Mouse (Mus musculus): ENCODE measurements around the gene Otud7b. TPM values are rescaled to one million over a fixed set of nuclear protein-coding genes. Genes with fewer than 3 reads are reported as not detected.
A peak's percentile ranks its signal among the peaks of the same experiment; 100 is the strongest.

Gene Otud7b
- polyA plus RNA-seq, 1 experiment from 2014 or later: 20.7 TPM

GRCm38 (mm10) chr3:96082714-96083508 is 21.4 kb upstream of the Otud7b start:
- no peak overlapping the region for H3K9ac ChIP-seq (ENCODE audit: low read depth, low read length)
- no peaks in the 10 kb centered on the region for H3K36me3 ChIP-seq (ENCODE audit: insufficient read depth, low read length)
- H3K4me3 ChIP-seq (replicated peaks; ENCODE audit: low read depth, low read length): no peak overlapping the region
- H3K9me3 ChIP-seq (replicated peaks; ENCODE audit: low read length): no peaks in the 10 kb centered on the region
- DNase-seq (ENCODE audit: low spot score) (no peak), ATAC-seq (replicated peaks; ENCODE audit: low FRiP score, low read depth) (no peak)
- 63% methylated on average over 15 of the region's 15 CpGs for WGBS
- H3K27ac ChIP-seq: no peak overlapping the region
- no peak for TF ChIP-seq CTCF (IDR thresholded peaks at IDR 0.05; ENCODE audit: low read depth)
- no peaks in the 10 kb centered on the region for H3K27me3 ChIP-seq (ENCODE audit: insufficient read depth, low read length)
- no peaks in the 10 kb centered on the region for H3K4me1 ChIP-seq (replicated peaks; ENCODE audit: insufficient read depth, low read length)
- H3K4me2 ChIP-seq (ENCODE audit: low read length): no peak overlapping the region

GRCm38 (mm10) chr3:96084146-96084755 is 20.1 kb upstream of the Otud7b start:
- DNase-seq (ENCODE audit: low spot score) (no peak), ATAC-seq (replicated peaks; ENCODE audit: low FRiP score, low read depth) (no peak)
- Histone ChIP-seq H3K4me1 (replicated peaks; ENCODE audit: insufficient read depth, low read length) (no peaks in the 10 kb centered on the region), H3K27me3 (ENCODE audit: insufficient read depth, low read length) (no peaks in the 10 kb centered on the region), H3K9me3 (replicated peaks; ENCODE audit: low read length) (no peaks in the 10 kb centered on the region), H3K4me3 (replicated peaks; ENCODE audit: low read depth, low read length) (no peak overlapping the region), H3K36me3 (ENCODE audit: insufficient read depth, low read length) (no peaks in the 10 kb centered on the region), H3K27ac (no peak overlapping the region), H3K4me2 (ENCODE audit: low read length) (no peak overlapping the region), H3K9ac (ENCODE audit: low read depth, low read length) (no peak overlapping the region)
- 85% methylated on average over 10 of the region's 10 CpGs for WGBS
- TF ChIP-seq CTCF (IDR thresholded peaks at IDR 0.05; ENCODE audit: low read depth): no peak

- Histone ChIP-seq H3K27ac (no peak overlapping the region), H3K36me3 (ENCODE audit: insufficient read depth, low read length) (no peaks in the 10 kb centered on the region), H3K4me3 (replicated peaks; ENCODE audit: low read depth, low read length) (no peak overlapping the region), H3K4me2 (ENCODE audit: low read length) (no peak overlapping the region), H3K4me1 (replicated peaks; ENCODE audit: insufficient read depth, low read length) (no peaks in the 10 kb centered on the region), H3K9me3 (replicated peaks; ENCODE audit: low read length) (no peaks in the 10 kb centered on the region), H3K27me3 (ENCODE audit: insufficient read depth, low read length) (no peaks in the 10 kb centered on the region), H3K9ac (ENCODE audit: low read depth, low read length) (no peak overlapping the region)
- DNase-seq (ENCODE audit: low spot score) (no peak), ATAC-seq (replicated peaks; ENCODE audit: low FRiP score, low read depth) (no peak)
- no peak for TF ChIP-seq CTCF (IDR thresholded peaks at IDR 0.05; ENCODE audit: low read depth)
- WGBS: 62% methylated on average over 2 of the region's 2 CpGs
These were observed 17.1 kb upstream of the Otud7b start for GRCm38 (mm10) chr3:96087219-96087618.

- ATAC-seq (replicated peaks; ENCODE audit: low FRiP score, low read depth): no peak
- Histone ChIP-seq H3K4me3 (replicated peaks; ENCODE audit: low read depth, low read length) (no peak overlapping the region), H3K27ac (no peak overlapping the region), H3K36me3 (ENCODE audit: insufficient read depth, low read length) (no peaks in the 10 kb centered on the region), H3K4me1 (replicated peaks; ENCODE audit: insufficient read depth, low read length) (no peaks in the 10 kb centered on the region), H3K9me3 (replicated peaks; ENCODE audit: low read length) (no peaks in the 10 kb centered on the region), H3K9ac (ENCODE audit: low read depth, low read length) (no peak overlapping the region), H3K27me3 (ENCODE audit: insufficient read depth, low read length) (no peaks in the 10 kb centered on the region), H3K4me2 (ENCODE audit: low read length) (no peak overlapping the region)
- TF ChIP-seq CTCF (IDR thresholded peaks at IDR 0.05; ENCODE audit: low read depth): no peak
- DNase-seq (ENCODE audit: low spot score): no peak
- WGBS: 77% methylated on average over 4 of the region's 4 CpGs
These were observed 16.5 kb upstream of the Otud7b start for GRCm38 (mm10) chr3:96087801-96088200.

GRCm38 (mm10) chr3:96089882-96090489 is 14.3 kb upstream of the Otud7b start:
- Histone ChIP-seq H3K27me3 (ENCODE audit: insufficient read depth, low read length) (no peaks in the 10 kb centered on the region), H3K4me2 (ENCODE audit: low read length) (no peak overlapping the region), H3K4me1 (replicated peaks; ENCODE audit: insufficient read depth, low read length) (no peaks in the 10 kb centered on the region), H3K9me3 (replicated peaks; ENCODE audit: low read length) (no peaks in the 10 kb centered on the region), H3K9ac (ENCODE audit: low read depth, low read length) (no peak overlapping the region), H3K36me3 (ENCODE audit: insufficient read depth, low read length) (no peaks in the 10 kb centered on the region), H3K4me3 (replicated peaks; ENCODE audit: low read depth, low read length) (no peak overlapping the region), H3K27ac (no peak overlapping the region)
- ATAC-seq (replicated peaks; ENCODE audit: low FRiP score, low read depth): no peak
- 70% methylated on average over 2 of the region's 2 CpGs for WGBS
- peak; percentile 69 for TF ChIP-seq CTCF (IDR thresholded peaks at IDR 0.05; ENCODE audit: low read depth)
- DNase-seq (ENCODE audit: low spot score): peak; percentile 59

GRCm38 (mm10) chr3:96091146-96091545 is 13.2 kb upstream of the Otud7b start:
- H3K4me3 ChIP-seq (replicated peaks; ENCODE audit: low read depth, low read length): no peak overlapping the region
- H3K9me3 ChIP-seq (replicated peaks; ENCODE audit: low read length): no peaks in the 10 kb centered on the region
- H3K9ac ChIP-seq (ENCODE audit: low read depth, low read length): no peak overlapping the region
- no peaks in the 10 kb centered on the region for H3K4me1 ChIP-seq (replicated peaks; ENCODE audit: insufficient read depth, low read length)
- 0 out of 2 replicates have a peak, but pooled peaks have one; percentile 4 for TF ChIP-seq CTCF (IDR thresholded peaks at IDR 0.05; ENCODE audit: low read depth)
- no peak overlapping the region for H3K27ac ChIP-seq
- DNase-seq (ENCODE audit: low spot score) (no peak), ATAC-seq (replicated peaks; ENCODE audit: low FRiP score, low read depth) (no peak)
- no peaks in the 10 kb centered on the region for H3K36me3 ChIP-seq (ENCODE audit: insufficient read depth, low read length)
- no peaks in the 10 kb centered on the region for H3K27me3 ChIP-seq (ENCODE audit: insufficient read depth, low read length)
- 76% methylated on average over 2 of the region's 2 CpGs for WGBS
- no peak overlapping the region for H3K4me2 ChIP-seq (ENCODE audit: low read length)

All from kidney, postnatal 0 days (tissue).